Mouse (Mus musculus) MEL (cell line): ENCODE measurements around the gene Sostdc1. TPM values are rescaled to one million over a fixed set of nuclear protein-coding genes. Genes with fewer than 3 reads are reported as not detected.

Experiments
- DNase-seq: peaks from one replicate; pipeline ENCODE4 v3.0.0; 2011; ENCODE audit warnings: low read depth, low spot score
- H3K27ac ChIP-seq: 2 replicates; pipeline ENCODE4 v1.5.1; 2012; ENCODE audit warnings: low read depth, mild to moderate bottlenecking, control low read depth, low read length, moderate library complexity; ENCODE audit not compliant: control insufficient read depth
- H3K27me3 ChIP-seq, 2 experiments: fragments of 150-350 bp in 1 of 2; sonication (generic) in 1 of 2; 2 replicates each; pipeline ENCODE4 v1.6.1; 2012; ENCODE audit warnings: low read length in 2 of 2, mild to moderate bottlenecking in 2 of 2, improper control_type of control experiment in 1 of 2, moderate library complexity in 1 of 2; ENCODE audit not compliant: insufficient read depth in 2 of 2, control insufficient read depth in 1 of 2
- H3K36me3 ChIP-seq, 2 experiments: 2 replicates each; pipeline ENCODE4 v1.6.1; 2012 to 2014; ENCODE audit warnings: low read length in 2 of 2, improper control_type of control experiment in 1 of 2, inconsistent platforms in 1 of 2, mild to moderate bottlenecking in 1 of 2; ENCODE audit not compliant: insufficient read depth in 2 of 2, control insufficient read depth in 1 of 2
- H3K4me1 ChIP-seq, 2 experiments: fragments of 150-350 bp in 1 of 2; sonication (generic) in 1 of 2; 2 replicates each; pipeline ENCODE4 v1.6.1; 2012; ENCODE audit warnings: low read length in 2 of 2, improper control_type of control experiment in 1 of 2, mild to moderate bottlenecking in 1 of 2; ENCODE audit not compliant: insufficient read depth in 2 of 2, control insufficient read depth in 1 of 2
- H3K4me3 ChIP-seq, 2 experiments: fragments of 150-350 bp in 1 of 2; sonication (generic) in 1 of 2; 2 replicates each; pipeline ENCODE4 v1.5.1; 2012; ENCODE audit warnings: low read depth in 2 of 2, low read length in 2 of 2, mild to moderate bottlenecking in 2 of 2, moderate library complexity in 2 of 2, control low read depth in 1 of 2, improper control_type of control experiment in 1 of 2; ENCODE audit not compliant: control insufficient read depth in 1 of 2, insufficient read depth in 1 of 2
- H3K79me2 ChIP-seq: 2 replicates; pipeline ENCODE4 v1.6.1; 2012; ENCODE audit warnings: mild to moderate bottlenecking, low read length, moderate library complexity; ENCODE audit not compliant: control insufficient read depth, poor library complexity, insufficient read depth
- H3K9ac ChIP-seq: 2 replicates; pipeline ENCODE4 v1.6.1; 2012; ENCODE audit warnings: low read depth, mild to moderate bottlenecking, control low read depth, low read length, moderate library complexity; ENCODE audit not compliant: control insufficient read depth, poor library complexity, severe bottlenecking
- H3K9me3 ChIP-seq: fragments of 150-350 bp; sonication (generic); replicated peaks from 2 replicates; pipeline ENCODE4 v1.6.1; 2012; ENCODE audit warnings: mild to moderate bottlenecking, low read length, improper control_type of control experiment, moderate library complexity; ENCODE audit not compliant: insufficient read depth
- BHLHE40 ChIP-seq: IDR thresholded peaks from 2 replicates; pipeline ENCODE4 v1.6.1; 2012; ENCODE audit warnings: low read depth, mild to moderate bottlenecking, inconsistent platforms, low read length, improper control_type of control experiment, borderline replicate concordance
- E2F4 ChIP-seq: IDR thresholded peaks from 2 replicates; pipeline ENCODE4 v1.6.1; 2011; ENCODE audit warnings: low read depth, low read length, improper control_type of control experiment, borderline replicate concordance
- ETS1 ChIP-seq: IDR thresholded peaks from 2 replicates; pipeline ENCODE4 v1.6.1; 2012; ENCODE audit warnings: low read depth, mild to moderate bottlenecking, inconsistent platforms, low read length, improper control_type of control experiment, moderate library complexity
- GABPA ChIP-seq: IDR thresholded peaks from 2 replicates; pipeline ENCODE4 v1.6.1; 2012; ENCODE audit warnings: low read depth, mild to moderate bottlenecking, inconsistent platforms, low read length, improper control_type of control experiment, moderate library complexity
- KAT2A ChIP-seq: conservative IDR thresholded peaks from 2 replicates; pipeline ENCODE4 v1.6.1; 2012; ENCODE audit warnings: low read depth, low read length, improper control_type of control experiment, inconsistent platforms
- MXI1 ChIP-seq: IDR thresholded peaks from 2 replicates; pipeline ENCODE4 v1.6.1; 2011; ENCODE audit warnings: mild to moderate bottlenecking, low read depth, low read length, improper control_type of control experiment
- MYB ChIP-seq: IDR thresholded peaks from 2 replicates; pipeline ENCODE4 v1.6.1; 2011; ENCODE audit warnings: mild to moderate bottlenecking, low read depth, low read length, improper control_type of control experiment
- MYC ChIP-seq: IDR thresholded peaks from 2 replicates; pipeline ENCODE4 v1.6.1; 2011; ENCODE audit warnings: low read depth, mild to moderate bottlenecking, low read length, improper control_type of control experiment, moderate library complexity
- NRF1 ChIP-seq: IDR thresholded peaks from 2 replicates; pipeline ENCODE4 v1.6.1; 2014; ENCODE audit warnings: low read depth, mild to moderate bottlenecking, inconsistent platforms, low read length, improper control_type of control experiment, moderate library complexity; ENCODE audit not compliant: poor library complexity, insufficient read depth, severe bottlenecking
- POLR2A ChIP-seq, 2 experiments: IDR thresholded peaks; 2 replicates each; pipeline ENCODE4 v1.6.1; 2011 to 2012; ENCODE audit warnings: low read length in 2 of 2, mild to moderate bottlenecking in 2 of 2, control low read depth in 1 of 2, improper control_type of control experiment in 1 of 2, low read depth in 1 of 2, moderate library complexity in 1 of 2; ENCODE audit not compliant: control insufficient read depth in 1 of 2, insufficient read depth in 1 of 2, poor library complexity in 1 of 2
- POLR2AphosphoS5 ChIP-seq: IDR thresholded peaks from 2 replicates; pipeline ENCODE4 v1.6.1; 2012; ENCODE audit warnings: low read depth, borderline replicate concordance, mild to moderate bottlenecking, inconsistent platforms, low read length, moderate library complexity, mixed read lengths
- RCOR1 ChIP-seq: IDR thresholded peaks from 2 replicates; pipeline ENCODE4 v1.6.1; 2012; ENCODE audit warnings: low read depth, mild to moderate bottlenecking, inconsistent platforms, low read length, improper control_type of control experiment
- TBP ChIP-seq: IDR thresholded peaks from 2 replicates; pipeline ENCODE4 v1.8.0; 2011; ENCODE audit warnings: low read depth, low read length, improper control_type of control experiment
- TCF12 ChIP-seq: IDR thresholded peaks from 2 replicates; pipeline ENCODE4 v1.6.1; 2014; ENCODE audit warnings: low read depth, mild to moderate bottlenecking, inconsistent platforms, low read length, improper control_type of control experiment, moderate library complexity
- UBTF ChIP-seq: IDR thresholded peaks from 2 replicates; pipeline ENCODE4 v1.6.1; 2012; ENCODE audit warnings: low read depth, mild to moderate bottlenecking, inconsistent platforms, low read length, improper control_type of control experiment, moderate library complexity, borderline replicate concordance; ENCODE audit not compliant: insufficient read depth
- polyA plus RNA-seq, 2 experiments: library from polyadenylated mRNA; stranded (reverse) in 1 of 2; unstranded in 1 of 2; fragments of >175 nt in 1 of 2; fragments of >200 nt in 1 of 2; gene quantifications; 2 replicates each; pipeline versions ENCODE4 v1.2.1 to v1.2.4; 2012; ENCODE audit warnings: low replicate concordance in 2 of 2, low read depth in 1 of 2; ENCODE audit not compliant: insufficient read length in 2 of 2, insufficient read depth in 1 of 2, missing spikeins in 1 of 2
- total RNA-seq: library from RNA; depleted of rRNA; stranded (reverse); fragments of 300-350 nt; gene quantifications from 2 replicates; pipeline ENCODE4 v1.2.3, GENCODE M21; 2012; rRNA removed

The Sostdc1 gene
- total and polyA plus RNA-seq, 3 experiments: not detected

DNA sequence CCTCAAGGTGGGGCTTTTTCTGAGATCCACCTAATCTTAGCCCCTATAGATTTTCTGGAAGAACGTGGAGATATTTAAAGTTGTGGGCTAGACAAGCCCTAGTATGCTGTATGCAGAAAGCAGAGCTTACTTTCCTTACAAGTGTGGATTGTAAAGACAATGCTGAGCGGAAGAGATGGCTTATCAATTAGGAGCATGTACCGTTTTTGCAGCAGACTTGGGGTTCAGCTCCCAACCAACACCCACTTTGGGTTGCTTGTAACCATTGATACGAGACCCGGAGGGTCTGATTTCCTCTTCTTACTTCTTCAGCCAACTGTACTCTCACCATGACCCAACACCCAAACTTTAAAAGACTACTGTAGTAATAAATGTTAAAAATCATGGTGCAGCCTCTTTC, 46.8 kb downstream of the Sostdc1 start (continued):
- TF ChIP-seq TCF12: peak; percentile 88

DNA sequence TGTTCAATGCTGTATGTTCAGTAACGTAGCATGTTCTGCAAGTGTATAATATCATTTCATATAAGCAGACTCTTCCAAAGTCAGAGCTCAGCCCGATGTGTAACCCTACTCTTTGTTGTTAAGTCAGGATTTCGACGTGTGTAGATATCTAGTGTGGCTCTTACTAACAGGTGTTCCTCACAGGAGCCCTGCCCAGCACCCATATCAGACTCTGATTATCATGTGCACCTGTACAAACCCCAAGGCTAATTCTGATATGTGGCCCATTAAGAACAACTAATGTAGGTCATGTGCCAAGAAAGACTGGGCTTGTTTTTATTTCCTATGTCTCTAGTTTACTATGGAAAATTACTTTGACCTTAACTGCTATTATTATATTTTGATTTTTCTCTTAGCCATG, 50.1 kb downstream of the Sostdc1 start:
- DNase-seq: no peak
- Histone ChIP-seq H3K4me1 (peaks cover 0 to 11% of the 10 kb centered on the region in 2 experiments; a peak in 2 of 4 replicates), H3K27ac (no peak overlapping the region), H3K36me3 (peaks cover 0 to 12% of the 10 kb centered on the region in 2 experiments; a peak in 2 of 4 replicates), H3K9me3 (no peaks in the 10 kb centered on the region), H3K9ac (no peak overlapping the region), H3K4me3 (no peak overlapping the region), H3K27me3 (no peaks in the 10 kb centered on the region), H3K79me2 (no peaks in the 10 kb centered on the region)
- TF ChIP-seq MYB: no peak
- no peak for TF ChIP-seq BHLHE40
- no peak for TF ChIP-seq KAT2A
- TF ChIP-seq MYC: no peak
- TF ChIP-seq POLR2AphosphoS5: no peak
- no peak for TF ChIP-seq NRF1
- no peak for TF ChIP-seq RCOR1
- no peak for TF ChIP-seq TBP
- no peak for TF ChIP-seq ETS1
- no peak for TF ChIP-seq TCF12
- TF ChIP-seq E2F4: no peak
- TF ChIP-seq UBTF: no peak
- TF ChIP-seq MXI1: no peak
- no peak for TF ChIP-seq POLR2A (IDR thresholded peaks at IDR 0.05; ENCODE audit: control insufficient read depth in 1 of 2, insufficient read depth in 1 of 2, low read depth in 1 of 2, low read length in 2 of 2, poor library complexity in 1 of 2)
- TF ChIP-seq GABPA: no peak

Other genes with a start within 250 kb of the Sostdc1 start
- gene Ankmy2, start 157.0 kb upstream of the Sostdc1 start, total RNA-seq: 14.2 and 15.3 TPM in 2 replicates
- 10 to 100 TPM in 1 of 2 experiments, not detected in 1; 14.3 TPM for gene Ankmy2, start 157.0 kb upstream of the Sostdc1 start, polyA plus RNA-seq
- gene Bzw2, start 156.1 kb upstream of the Sostdc1 start, total RNA-seq: 141 and 155 TPM in 2 replicates
- gene Bzw2, start 156.1 kb upstream of the Sostdc1 start, polyA plus RNA-seq: 100 to 1,000 TPM; 157 to 170 TPM
- gene Lrrc72, start 60.7 kb upstream of the Sostdc1 start, total RNA-seq: not detected in 2 replicates
- not detected for gene Lrrc72, start 60.7 kb upstream of the Sostdc1 start, polyA plus RNA-seq
- gene Ispd, start 67.3 kb downstream of the Sostdc1 start, total RNA-seq: 2.6 and 2.8 TPM in 2 replicates
- 10 to 100 TPM in 1 of 2 experiments, 1 to 10 TPM in 1; 2.4 to 54.1 TPM for gene Ispd, start 67.3 kb downstream of the Sostdc1 start, polyA plus RNA-seq
- 0.16 and 1.0 TPM in 2 replicates for gene D630036H23Rik, start 68.0 kb downstream of the Sostdc1 start, total RNA-seq
- gene D630036H23Rik, start 68.0 kb downstream of the Sostdc1 start, polyA plus RNA-seq: under 1 TPM in 1 of 2 experiments, not detected in 1; 0.42 TPM